Mouse (Mus musculus): ENCODE data around the gene Sdk1. TPM values are rescaled to one million over a fixed set of nuclear protein-coding genes. Genes with fewer than 3 reads are reported as not detected.

Gene Sdk1
- polyA plus RNA-seq, 1 experiment from 2014 or later = 1.3 TPM

DNA sequence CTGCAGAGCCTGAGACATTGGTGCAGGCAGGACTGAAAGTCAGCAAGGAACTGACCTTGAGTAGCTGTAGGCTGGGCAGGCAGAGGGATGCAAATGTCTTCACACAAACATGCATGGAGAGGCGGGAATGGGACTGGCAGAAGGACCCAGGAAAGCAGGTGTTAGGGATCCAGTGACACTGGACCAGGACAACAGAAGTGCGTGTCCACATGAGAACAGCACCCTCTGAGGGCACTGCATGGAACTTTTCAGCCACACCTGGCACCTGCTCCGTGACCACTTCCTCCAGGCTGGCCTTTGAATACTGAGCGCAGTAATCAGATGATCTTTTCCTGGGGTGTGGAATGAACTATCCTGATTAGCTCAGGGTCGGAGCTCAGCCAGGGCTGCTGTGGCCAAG lies 298.9 kb downstream of the Sdk1 start:
- WGBS = 59% methylated on average over 5 of the region's 5 CpGs
- 0 out of 2 replicates have a peak, but pooled peaks cover 6% of the 10 kb centered on the region for H3K27me3 ChIP-seq
- no peak for ATAC-seq (ENCODE audit: low FRiP score)
- peaks cover 12% of the 10 kb centered on the region for H3K4me1 ChIP-seq
- no peak overlapping the region for H3K27ac ChIP-seq
- H3K9me3 ChIP-seq = no peaks in the 10 kb centered on the region
- H3K9ac ChIP-seq = no peak overlapping the region
- H3K36me3 ChIP-seq (replicated peaks) = no peaks in the 10 kb centered on the region
- H3K4me2 ChIP-seq = no peak overlapping the region
- no peak overlapping the region for H3K4me3 ChIP-seq (replicated peaks)

DNA sequence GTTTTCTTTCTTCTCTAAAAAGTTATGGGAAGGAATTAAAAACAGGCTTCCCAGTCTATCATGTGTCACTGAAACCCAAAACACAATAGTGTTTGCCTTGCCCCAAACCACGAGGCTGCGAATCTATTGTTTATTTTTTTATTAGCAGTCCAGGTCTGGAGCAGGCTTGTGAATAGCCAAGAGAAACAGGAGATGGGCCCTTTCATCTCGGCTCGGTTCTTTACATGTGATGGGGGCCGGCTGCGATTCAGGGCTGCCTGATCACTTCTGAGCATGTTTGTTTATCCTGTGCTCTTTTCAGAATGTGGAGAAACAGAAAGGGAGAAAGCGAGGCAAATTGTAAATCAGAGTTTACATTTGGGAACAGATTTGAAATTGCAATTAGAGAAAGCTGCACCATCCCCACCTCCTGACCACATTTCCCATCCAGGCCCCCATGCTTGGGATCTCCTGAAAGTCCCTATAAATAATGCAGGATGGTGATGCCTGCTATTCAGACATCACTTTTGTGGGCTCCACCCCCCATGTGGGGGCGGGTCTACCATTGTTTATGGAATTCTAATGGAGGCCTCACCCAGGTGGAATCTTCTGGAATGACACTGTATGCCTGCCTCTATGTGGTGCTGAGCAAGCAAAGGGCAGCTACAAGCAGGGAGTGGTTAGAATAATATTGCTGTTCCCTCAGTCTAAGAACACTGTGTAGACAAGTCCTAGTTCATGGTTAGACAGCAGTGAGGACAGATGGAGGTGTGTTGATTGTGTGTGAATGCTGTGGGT lies 301.8 kb downstream of the Sdk1 start:
- Histone ChIP-seq H3K27ac (no peak overlapping the region), H3K9me3 (no peaks in the 10 kb centered on the region), H3K4me1 (peaks cover 12% of the 10 kb centered on the region), H3K36me3 (replicated peaks) (no peaks in the 10 kb centered on the region), H3K4me3 (replicated peaks) (no peak overlapping the region), H3K27me3 (0 out of 2 replicates have a peak, but pooled peaks cover 6% of the 10 kb centered on the region), H3K9ac (no peak overlapping the region), H3K4me2 (no peak overlapping the region)
- ATAC-seq (ENCODE audit: low FRiP score) = no peak
- WGBS = 13% methylated on average over 8 of the region's 8 CpGs

DNA sequence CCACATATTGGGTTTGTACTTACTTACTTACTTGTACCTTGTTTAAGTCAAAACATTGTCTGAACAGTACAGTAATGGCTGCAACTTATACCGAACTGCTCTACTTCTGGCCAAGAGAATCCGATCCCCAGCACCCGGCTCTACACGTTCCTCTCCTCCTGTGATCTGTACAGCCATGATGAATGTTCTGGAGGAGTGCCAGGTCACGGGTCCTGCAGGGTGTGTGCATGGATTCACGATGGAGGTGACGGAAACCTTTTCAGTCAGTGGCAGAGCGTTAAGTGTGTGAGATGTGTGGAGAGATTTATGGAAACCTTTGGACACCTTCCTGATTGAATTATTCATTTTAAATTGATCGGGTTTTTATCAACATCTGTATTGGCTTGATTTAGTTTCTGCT lies 312.2 kb downstream of the Sdk1 start:
- ATAC-seq (ENCODE audit: low FRiP score) = no peak
- H3K4me2 ChIP-seq = no peak overlapping the region
- no peaks in the 10 kb centered on the region for H3K27me3 ChIP-seq
- no peaks in the 10 kb centered on the region for H3K36me3 ChIP-seq (replicated peaks)
- no peak overlapping the region for H3K4me3 ChIP-seq (replicated peaks)
- H3K9me3 ChIP-seq = no peaks in the 10 kb centered on the region
- H3K4me1 ChIP-seq = peaks cover 12% of the 10 kb centered on the region
- 92% methylated on average over 9 of the region's 9 CpGs for WGBS
- no peak overlapping the region for H3K9ac ChIP-seq
- H3K27ac ChIP-seq = no peak overlapping the region

DNA sequence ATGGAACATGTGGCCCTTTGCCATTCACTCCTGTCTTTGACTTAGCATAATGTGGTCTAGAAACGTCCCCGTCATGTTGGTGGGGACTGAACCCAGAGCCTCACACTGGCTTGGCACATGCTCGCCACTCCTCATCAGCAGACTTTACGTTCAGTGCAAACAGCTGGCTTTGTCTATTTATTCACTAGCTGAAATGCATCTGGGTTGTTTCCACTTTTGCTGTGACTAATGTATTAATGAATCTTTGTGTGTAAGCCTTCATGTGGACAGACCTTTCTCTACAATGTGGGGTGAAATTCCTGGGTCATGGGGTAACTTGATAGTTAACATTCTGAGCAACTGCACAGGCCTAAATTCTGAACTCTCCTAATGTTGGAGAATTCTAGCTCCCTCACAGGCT lies 317.4 kb downstream of the Sdk1 start:
- H3K36me3 ChIP-seq (replicated peaks) = no peaks in the 10 kb centered on the region
- WGBS = 69% methylated on average over 4 of the region's 4 CpGs
- ATAC-seq (ENCODE audit: low FRiP score) = no peak
- no peak overlapping the region for H3K9ac ChIP-seq
- peaks cover 20% of the 10 kb centered on the region for H3K4me1 ChIP-seq
- H3K27ac ChIP-seq = no peak overlapping the region
- no peak overlapping the region for H3K4me3 ChIP-seq (replicated peaks)
- H3K9me3 ChIP-seq = no peaks in the 10 kb centered on the region
- H3K4me2 ChIP-seq = no peak overlapping the region
- H3K27me3 ChIP-seq = no peaks in the 10 kb centered on the region

DNA sequence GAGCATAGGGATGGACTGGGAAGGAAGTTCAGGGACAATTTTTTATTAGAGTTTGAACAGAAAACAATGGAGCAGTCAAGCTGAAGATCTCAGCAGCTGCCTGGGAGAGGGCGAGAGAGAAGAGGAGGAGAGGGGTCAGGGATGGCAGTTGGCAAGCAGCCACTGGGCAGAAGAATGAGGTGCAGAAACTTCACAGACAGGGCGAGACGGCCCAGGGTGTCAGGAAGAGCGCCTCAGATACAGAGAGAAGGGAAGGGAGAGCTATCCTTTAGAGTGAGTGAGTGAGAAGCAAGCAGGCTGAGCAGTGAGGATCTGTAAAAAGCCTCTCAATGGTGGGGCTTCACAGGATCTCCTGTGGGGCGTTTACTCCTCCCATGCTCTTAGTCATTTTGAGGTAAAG lies 319.0 kb downstream of the Sdk1 start:
- no peak for ATAC-seq (ENCODE audit: low FRiP score)
- Histone ChIP-seq H3K4me1 (peaks cover 20% of the 10 kb centered on the region), H3K4me2 (no peak overlapping the region), H3K4me3 (replicated peaks) (no peak overlapping the region), H3K9ac (no peak overlapping the region), H3K36me3 (replicated peaks) (no peaks in the 10 kb centered on the region), H3K9me3 (no peaks in the 10 kb centered on the region), H3K27ac (no peak overlapping the region), H3K27me3 (no peaks in the 10 kb centered on the region)
- WGBS = 60% methylated on average over 5 of the region's 5 CpGs

DNA sequence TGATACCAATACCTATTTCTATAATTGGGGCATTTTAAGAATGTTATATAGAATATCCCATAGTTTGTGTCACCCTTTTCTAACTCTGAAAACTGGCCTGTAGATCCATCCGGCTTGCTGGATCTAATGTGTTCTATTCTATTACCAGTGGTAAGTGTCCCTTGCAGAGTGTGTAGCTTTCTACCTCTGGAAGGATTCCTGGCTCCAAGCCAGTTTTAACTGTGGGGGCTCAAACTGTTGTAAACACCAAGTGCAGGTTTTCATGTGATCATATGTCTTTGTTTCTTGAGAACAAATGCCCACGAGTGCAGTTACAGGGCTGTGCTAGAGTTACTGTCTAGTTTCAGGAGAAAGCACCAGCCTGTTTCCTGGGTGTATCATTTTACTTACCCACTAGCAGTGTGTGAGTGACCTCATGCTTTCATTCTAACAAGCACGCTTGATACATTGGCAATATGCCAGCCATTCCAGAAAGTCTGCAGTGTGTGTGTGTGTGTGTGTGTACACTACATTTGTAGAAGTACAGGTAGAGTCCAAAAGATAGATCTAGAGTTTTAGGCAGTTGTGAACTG lies 320.8 kb downstream of the Sdk1 start:
- WGBS = 59% methylated on average over 3 of the region's 3 CpGs
- H3K4me2 ChIP-seq = no peak overlapping the region

DNA sequence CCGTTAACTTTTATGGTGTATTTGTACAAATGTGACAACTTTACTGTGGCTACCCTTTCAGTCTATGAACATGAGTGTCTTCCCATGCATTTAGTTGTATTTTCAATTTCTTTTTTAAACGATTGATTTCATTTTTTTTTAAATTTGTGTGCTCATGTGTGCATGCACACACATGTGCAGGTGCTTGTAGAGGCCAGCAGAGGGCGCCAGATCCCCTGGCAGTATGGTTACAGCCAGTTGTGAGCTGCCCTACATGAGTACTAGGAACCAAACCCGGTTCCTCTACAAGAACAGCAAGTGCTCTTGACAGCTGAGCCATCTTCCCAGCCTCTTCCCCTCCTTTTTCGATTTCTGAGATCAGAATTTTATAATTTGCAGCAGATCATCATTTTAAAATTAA lies 322.9 kb downstream of the Sdk1 start:
- peaks cover 8% of the 10 kb centered on the region; the same call in 1 of the 2 replicates for H3K4me1 ChIP-seq
- no peak for ATAC-seq (ENCODE audit: low FRiP score)
- H3K36me3 ChIP-seq (replicated peaks) = no peaks in the 10 kb centered on the region
- H3K9me3 ChIP-seq = no peaks in the 10 kb centered on the region
- H3K9ac ChIP-seq = no peak overlapping the region
- H3K4me3 ChIP-seq (replicated peaks) = no peak overlapping the region
- H3K4me2 ChIP-seq = no peak overlapping the region
- no peak overlapping the region for H3K27ac ChIP-seq
- 85% methylated on average over 5 of the region's 5 CpGs for WGBS
- no peaks in the 10 kb centered on the region for H3K27me3 ChIP-seq

More for the DNA sequence above, 320.8 kb downstream of the Sdk1 start:
- Histone ChIP-seq H3K27me3 (no peaks in the 10 kb centered on the region), H3K9me3 (no peaks in the 10 kb centered on the region), H3K36me3 (replicated peaks) (no peaks in the 10 kb centered on the region), H3K4me3 (replicated peaks) (no peak overlapping the region), H3K4me1 (peaks cover 11% of the 10 kb centered on the region), H3K27ac (no peak overlapping the region), H3K9ac (no peak overlapping the region)
- no peak for ATAC-seq (ENCODE audit: low FRiP score)

DNA sequence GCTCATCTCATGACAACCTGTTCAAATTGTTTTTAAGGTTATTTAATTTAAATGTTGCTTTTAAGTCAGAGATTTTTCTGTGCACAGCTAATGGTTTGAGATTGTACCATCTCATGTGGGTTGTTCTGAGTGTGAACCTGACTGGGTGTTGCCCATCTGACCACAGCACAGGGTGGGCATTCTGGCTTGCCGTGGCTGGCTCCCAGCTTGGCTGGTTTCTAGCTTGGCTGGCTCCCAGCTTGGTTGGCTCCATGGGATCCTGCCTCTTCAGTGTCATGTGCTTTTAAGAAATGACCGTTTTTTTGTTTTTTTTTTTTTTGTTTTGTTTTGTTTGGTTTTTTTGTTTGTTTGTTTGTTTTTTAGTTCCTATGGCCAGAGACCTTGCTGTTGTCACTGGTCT lies 326.8 kb downstream of the Sdk1 start:
- WGBS = 82% methylated on average over 2 of the region's 2 CpGs
- ATAC-seq (ENCODE audit: low FRiP score) = no peak

DNA sequence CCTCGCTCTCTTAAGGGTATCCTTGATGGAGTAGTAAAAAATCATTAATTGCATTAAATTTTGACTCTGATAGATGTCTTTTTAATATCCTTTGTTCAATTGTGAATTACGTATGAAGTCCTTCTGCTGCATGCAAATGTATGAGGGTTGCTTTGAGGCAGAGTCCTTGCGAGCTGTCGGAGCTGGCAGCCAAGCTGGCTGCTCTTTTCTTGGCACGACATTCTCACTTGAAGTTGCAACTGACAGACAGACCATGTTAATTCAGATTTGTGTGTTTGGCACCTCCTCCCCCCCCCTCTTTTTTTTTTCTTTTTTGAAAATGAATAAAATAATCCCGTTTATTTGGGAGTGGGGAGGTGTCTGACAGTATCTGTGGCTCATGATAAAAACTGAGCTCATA lies 329.2 kb downstream of the Sdk1 start:
- no peak overlapping the region for H3K4me3 ChIP-seq (replicated peaks)
- no peak overlapping the region for H3K4me2 ChIP-seq
- H3K9ac ChIP-seq = no peak overlapping the region
- H3K9me3 ChIP-seq = no peaks in the 10 kb centered on the region
- H3K36me3 ChIP-seq (replicated peaks) = no peaks in the 10 kb centered on the region
- 80% methylated on average over 6 of the region's 6 CpGs for WGBS
- H3K27me3 ChIP-seq = no peaks in the 10 kb centered on the region
- H3K27ac ChIP-seq = no peak overlapping the region
- ATAC-seq (ENCODE audit: low FRiP score) = no peak
- no peaks in the 10 kb centered on the region for H3K4me1 ChIP-seq

More for the DNA sequence above, 326.8 kb downstream of the Sdk1 start:
- Histone ChIP-seq H3K36me3 (replicated peaks) (no peaks in the 10 kb centered on the region), H3K9ac (no peak overlapping the region), H3K4me3 (replicated peaks) (no peak overlapping the region), H3K4me1 (no peaks in the 10 kb centered on the region), H3K9me3 (no peaks in the 10 kb centered on the region), H3K4me2 (no peak overlapping the region), H3K27me3 (no peaks in the 10 kb centered on the region), H3K27ac (no peak overlapping the region)

DNA sequence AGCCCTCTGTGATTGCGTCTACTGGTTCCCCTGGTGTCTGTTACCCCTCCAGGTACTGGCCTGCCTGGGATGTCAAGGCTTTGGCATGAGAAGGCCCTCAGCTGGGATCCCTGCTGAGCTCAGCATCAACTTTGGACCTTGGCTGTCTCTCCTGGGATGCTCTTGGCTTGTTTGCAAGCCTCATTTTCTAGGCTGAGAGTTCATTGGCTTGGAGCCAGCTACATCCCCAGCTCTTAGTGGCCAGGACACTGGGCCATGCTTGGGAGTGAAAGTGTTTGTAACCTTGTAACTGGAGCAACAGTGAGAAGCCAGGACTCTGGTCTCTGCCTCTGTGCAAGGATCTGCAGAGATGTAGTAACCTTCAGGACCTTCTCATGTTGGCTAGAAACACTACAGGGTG lies 333.0 kb downstream of the Sdk1 start:
- no peaks in the 10 kb centered on the region for H3K27me3 ChIP-seq
- ATAC-seq (ENCODE audit: low FRiP score) = no peak
- H3K9me3 ChIP-seq = no peaks in the 10 kb centered on the region
- no peak overlapping the region for H3K4me3 ChIP-seq (replicated peaks)
- WGBS = 81% methylated on average over 1 of the region's 1 CpGs
- H3K9ac ChIP-seq = no peak overlapping the region
- H3K4me2 ChIP-seq = no peak overlapping the region
- H3K27ac ChIP-seq = no peak overlapping the region
- no peaks in the 10 kb centered on the region for H3K36me3 ChIP-seq (replicated peaks)
- no peaks in the 10 kb centered on the region for H3K4me1 ChIP-seq

DNA sequence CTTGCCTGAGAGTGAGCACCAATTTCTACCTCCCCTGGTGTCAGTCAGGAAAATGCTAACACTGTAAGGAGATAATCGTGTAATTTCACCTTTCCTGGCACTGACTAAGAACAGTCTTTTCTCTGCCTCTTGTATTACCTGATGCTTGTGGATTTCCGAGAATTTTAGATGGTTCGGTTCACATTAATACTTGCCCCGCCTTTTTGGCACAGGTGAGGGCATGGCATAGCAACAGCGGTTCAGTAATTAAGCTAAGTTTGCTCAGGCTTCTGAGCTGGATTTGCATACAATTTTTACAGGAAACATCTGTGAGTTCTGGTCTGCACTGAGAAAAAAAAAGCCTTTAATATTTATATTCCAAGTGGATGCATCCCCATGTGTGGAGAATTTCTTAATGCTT lies 350.0 kb downstream of the Sdk1 start:
- no peak for ATAC-seq (ENCODE audit: low FRiP score)
- Histone ChIP-seq H3K4me3 (replicated peaks) (no peak overlapping the region), H3K27ac (no peak overlapping the region), H3K4me2 (no peak overlapping the region), H3K9ac (no peak overlapping the region), H3K27me3 (no peaks in the 10 kb centered on the region), H3K4me1 (no peaks in the 10 kb centered on the region), H3K9me3 (0 out of 2 replicates have a peak, but pooled peaks cover 4% of the 10 kb centered on the region), H3K36me3 (replicated peaks) (no peaks in the 10 kb centered on the region)
- WGBS = 92% methylated on average over 5 of the region's 5 CpGs

DNA sequence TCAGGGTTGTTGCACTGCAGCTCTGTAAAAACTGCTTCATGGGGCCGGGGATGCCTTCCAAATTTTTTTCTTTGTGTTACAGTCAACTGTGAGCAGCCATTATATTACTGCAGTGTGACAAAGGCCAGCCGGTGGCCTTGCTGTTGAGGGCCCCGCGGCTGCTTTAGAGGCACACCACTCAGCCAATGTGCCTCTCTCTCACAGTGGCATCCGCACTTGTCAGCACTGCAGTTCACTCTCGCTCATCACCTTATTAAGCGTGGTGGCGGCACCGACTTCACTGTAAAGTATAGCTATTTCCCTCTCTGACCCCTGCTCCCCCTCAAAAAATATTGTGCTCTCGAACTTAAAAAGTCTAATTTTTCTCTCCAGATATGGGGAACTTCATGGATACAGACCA lies 371.4 kb downstream of the Sdk1 start:
- ATAC-seq (ENCODE audit: low FRiP score) = no peak
- Histone ChIP-seq H3K27ac (no peak overlapping the region), H3K27me3 (no peaks in the 10 kb centered on the region), H3K4me2 (no peak overlapping the region), H3K4me1 (peaks cover 15% of the 10 kb centered on the region; the same call in 1 of the 2 replicates), H3K36me3 (replicated peaks) (no peaks in the 10 kb centered on the region), H3K9ac (no peak overlapping the region), H3K4me3 (replicated peaks) (no peak overlapping the region), H3K9me3 (no peaks in the 10 kb centered on the region)
- WGBS = 65% methylated on average over 10 of the region's 10 CpGs

DNA sequence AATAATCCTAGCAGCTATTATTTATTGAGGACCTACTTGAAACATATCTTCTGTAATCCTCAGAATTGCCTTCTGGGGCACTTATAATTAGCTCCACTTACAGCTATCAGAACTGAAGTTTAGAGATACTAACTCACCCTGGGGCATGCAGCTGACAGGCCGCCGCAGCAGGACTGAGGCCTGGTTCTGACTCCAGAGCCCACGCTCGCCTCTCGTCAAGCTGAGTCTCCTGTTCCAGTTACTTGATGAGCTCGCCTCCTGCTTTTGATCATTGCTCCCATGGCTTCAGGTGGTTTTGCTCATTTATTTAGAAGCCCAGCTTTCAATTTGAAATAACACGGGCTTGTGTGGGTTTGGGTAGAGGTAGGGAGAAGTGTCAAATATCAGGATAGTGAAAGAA lies 374.5 kb downstream of the Sdk1 start:
- Histone ChIP-seq H3K4me2 (no peak overlapping the region), H3K27me3 (no peaks in the 10 kb centered on the region)
- WGBS = 71% methylated on average over 7 of the region's 7 CpGs

More for the DNA sequence above, 374.5 kb downstream of the Sdk1 start:
- H3K9me3 ChIP-seq = no peaks in the 10 kb centered on the region
- no peak overlapping the region for H3K27ac ChIP-seq
- H3K4me1 ChIP-seq = peaks cover 20% of the 10 kb centered on the region; the same call in 1 of the 2 replicates
- H3K9ac ChIP-seq = no peak overlapping the region
- no peaks in the 10 kb centered on the region for H3K36me3 ChIP-seq (replicated peaks)
- no peak overlapping the region for H3K4me3 ChIP-seq (replicated peaks)
- ATAC-seq (ENCODE audit: low FRiP score) = no peak

All from forebrain, embryonic 12.5 days (tissue).